Mouse (Mus musculus) lung, postnatal 0 days (tissue): ENCODE measurements at regions not wholly inside any gene's neighbourhood (a gene's known extent, or its start where the extent isn't known, plus 50 kb on each side); places are given as distances from the start of the nearest gene placed in this dataset.

ENCODE experiments used
- CTCF ChIP-seq: IDR thresholded peaks from 2 replicates; pipeline ENCODE4 v1.5.1; 2016; ENCODE audit warnings: antibody characterized with exemption, mild to moderate bottlenecking
- EP300 ChIP-seq: IDR thresholded peaks from 2 replicates; pipeline ENCODE4 v1.6.1; 2016; ENCODE audit warnings: antibody characterized with exemption, mild to moderate bottlenecking, control low read depth

DNA sequence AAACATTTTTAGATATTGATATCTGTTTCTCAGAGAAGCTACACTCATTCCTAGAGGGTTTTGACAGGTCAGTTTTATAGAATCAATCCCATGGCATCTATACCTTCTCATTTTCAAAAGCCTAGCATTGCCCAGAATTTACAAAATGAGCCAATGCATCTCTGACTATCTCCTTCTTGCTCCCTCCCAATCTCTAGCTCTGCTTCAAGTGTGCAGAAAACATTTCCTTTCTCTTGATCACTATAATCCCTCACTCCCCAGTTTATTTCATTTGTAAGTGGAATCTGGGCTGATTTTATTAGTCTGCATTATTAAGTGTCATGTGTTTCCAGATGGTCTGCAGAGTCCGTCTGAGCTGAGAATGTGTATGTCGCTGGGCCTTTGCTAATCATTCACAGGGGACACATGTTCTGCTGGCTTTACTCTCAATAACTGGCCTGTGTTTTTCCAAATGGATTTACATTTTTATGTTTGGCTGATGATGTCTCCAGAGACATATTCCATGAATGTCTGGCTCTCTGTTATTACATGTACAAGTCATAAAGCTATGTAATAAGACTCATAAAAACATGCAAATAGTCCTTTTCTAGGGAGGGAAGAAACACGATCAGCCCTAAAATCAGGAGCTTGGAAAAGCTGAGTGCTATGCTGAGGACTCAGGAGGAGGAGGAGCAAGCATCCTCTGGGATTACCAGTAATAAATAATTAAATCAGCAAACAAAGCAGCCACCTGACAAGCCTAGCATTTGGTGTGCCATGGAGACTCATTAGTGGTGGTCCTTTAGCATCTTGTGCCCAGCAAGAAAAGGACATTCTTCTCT is 366.0 kb upstream of the Apob start:
- TF ChIP-seq CTCF = no peak
- TF ChIP-seq EP300 = no peak
